Mouse (Mus musculus) myocyte (in vitro differentiated cells): ENCODE measurements around the gene Heg1. TPM values are rescaled to one million over a fixed set of nuclear protein-coding genes. Genes with fewer than 3 reads are reported as not detected.
A peak's percentile ranks its signal among the peaks of the same experiment; 100 is the strongest.

ENCODE experiments used
- H3K27me3 ChIP-seq: one replicate; pipeline ENCODE4 v1.6.1; 2011; ENCODE audit not compliant: control insufficient read depth, insufficient read depth, insufficient read length
- H3K36me3 ChIP-seq: one replicate; pipeline ENCODE4 v1.6.1; 2011; ENCODE audit not compliant: control insufficient read depth, insufficient read depth
- H3K4me2 ChIP-seq: one replicate; pipeline ENCODE4 v1.6.1; 2011; ENCODE audit warnings: low read depth, control low read depth
- H3K4me3 ChIP-seq: one replicate; pipeline ENCODE4 v1.5.1; 2011; ENCODE audit warnings: mild to moderate bottlenecking, control low read depth, moderate library complexity
- H3K79me2 ChIP-seq: one replicate; pipeline ENCODE4 v1.6.1; 2011; ENCODE audit not compliant: control insufficient read depth, insufficient read depth
- H3ac ChIP-seq: one replicate; pipeline ENCODE4 v1.6.1; 2011; ENCODE audit not compliant: control insufficient read depth, insufficient read length
- CEBPB ChIP-seq: IDR thresholded peaks from 2 replicates; pipeline ENCODE4 v1.6.1; 2011; ENCODE audit warnings: mild to moderate bottlenecking, moderate library complexity; ENCODE audit not compliant: poor library complexity, insufficient read depth, severe bottlenecking
- E2F4 ChIP-seq: IDR thresholded peaks from one replicate; pipeline ENCODE4 v1.6.1; 2011; ENCODE audit warnings: mild to moderate bottlenecking, control low read depth, moderate library complexity; ENCODE audit not compliant: insufficient read depth
- MAX ChIP-seq: IDR thresholded peaks from one replicate; pipeline ENCODE4 v1.6.1; 2011; ENCODE audit warnings: low read depth, mild to moderate bottlenecking, control low read depth
- MYOD1 ChIP-seq, 3 experiments: IDR thresholded peaks; one replicate each; pipeline ENCODE4 v1.6.1; 2011; ENCODE audit warnings: control low read depth in 2 of 3, low read depth in 2 of 3, mild to moderate bottlenecking in 2 of 3, moderate library complexity in 1 of 3; ENCODE audit not compliant: insufficient read length in 2 of 3, control insufficient read depth in 1 of 3
- MYOG ChIP-seq, 3 experiments: IDR thresholded peaks; one replicate each; pipeline ENCODE4 v1.6.1; 2011; ENCODE audit warnings: control low read depth in 2 of 3, low read depth in 2 of 3, mild to moderate bottlenecking in 2 of 3; ENCODE audit not compliant: insufficient read length in 2 of 3, control insufficient read depth in 1 of 3, insufficient read depth in 1 of 3
- POLR2A ChIP-seq: IDR thresholded peaks from one replicate; pipeline ENCODE4 v1.6.1; 2011; ENCODE audit warnings: low read depth, mild to moderate bottlenecking, control low read depth, moderate library complexity; ENCODE audit not compliant: insufficient read length
- POLR2AphosphoS2 ChIP-seq: IDR thresholded peaks from one replicate; pipeline ENCODE4 v1.6.1; 2011; ENCODE audit warnings: low read depth, control low read depth; ENCODE audit not compliant: insufficient read length
- REST ChIP-seq: IDR thresholded peaks from one replicate; pipeline ENCODE4 v1.6.1; 2011; ENCODE audit warnings: mild to moderate bottlenecking, control low read depth, moderate library complexity; ENCODE audit not compliant: insufficient read depth, insufficient read length
- SRF ChIP-seq: IDR thresholded peaks from one replicate; pipeline ENCODE4 v1.6.1; 2011; ENCODE audit warnings: low read depth; ENCODE audit not compliant: control insufficient read depth, insufficient read length
- TCF12 ChIP-seq: IDR thresholded peaks from one replicate; pipeline ENCODE4 v1.6.1; 2011; ENCODE audit warnings: mild to moderate bottlenecking, control low read depth; ENCODE audit not compliant: poor library complexity, insufficient read depth, severe bottlenecking
- TCF3 ChIP-seq: IDR thresholded peaks from one replicate; pipeline ENCODE4 v1.6.1; 2011; ENCODE audit warnings: low read depth, control low read depth; ENCODE audit not compliant: insufficient read length
- USF1 ChIP-seq: IDR thresholded peaks from one replicate; pipeline ENCODE4 v1.6.1; 2011; ENCODE audit warnings: low read depth, mild to moderate bottlenecking, control low read depth, moderate library complexity
- polyA plus RNA-seq: library from polyadenylated mRNA; unstranded; fragments of >200 nt; fragmentation: generic; extraction: Trizol; gene quantifications from one replicate; pipeline ENCODE4 v1.2.1, GENCODE M21; 2012; ENCODE audit warnings: missing spikeins

Heg1 gene
- polyA plus RNA-seq, 1 experiment, result 28.3 TPM

DNA sequence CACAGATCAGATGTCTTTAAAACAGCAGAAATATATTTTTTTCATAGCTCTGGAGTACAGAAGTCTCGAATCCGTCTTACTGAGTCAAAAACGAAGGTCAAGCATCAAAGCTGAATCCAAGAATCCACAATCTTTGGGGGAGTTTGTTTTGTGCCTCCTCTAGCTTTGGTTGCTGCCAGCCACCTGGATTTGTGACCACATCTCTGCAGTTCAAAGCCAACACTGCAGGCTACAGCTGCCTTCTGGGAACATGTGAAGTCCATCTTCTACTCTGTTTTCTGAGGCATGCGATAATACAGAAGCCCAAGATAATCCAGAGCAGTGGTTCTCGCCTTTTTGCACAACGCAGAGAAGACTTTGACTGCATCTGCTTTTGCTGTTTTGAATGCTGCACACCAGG, 17.9 kb upstream of the Heg1 start:
- Histone ChIP-seq H3ac (no peak overlapping the region), H3K27me3 (no peaks in the 10 kb centered on the region), H3K4me2 (peak overlapping the region; percentile 33), H3K79me2 (no peaks in the 10 kb centered on the region), H3K36me3 (no peaks in the 10 kb centered on the region), H3K4me3 (no peak overlapping the region)
- TF ChIP-seq MYOD1 (IDR thresholded peaks at IDR 0.05; ENCODE audit: control insufficient read depth in 1 of 3, insufficient read length in 2 of 3, low read depth in 2 of 3), result no peak
- TF ChIP-seq MAX, result no peak
- TF ChIP-seq MYOG (IDR thresholded peaks at IDR 0.05; ENCODE audit: control insufficient read depth in 1 of 3, insufficient read depth in 1 of 3, insufficient read length in 2 of 3, low read depth in 2 of 3), result no peak

DNA sequence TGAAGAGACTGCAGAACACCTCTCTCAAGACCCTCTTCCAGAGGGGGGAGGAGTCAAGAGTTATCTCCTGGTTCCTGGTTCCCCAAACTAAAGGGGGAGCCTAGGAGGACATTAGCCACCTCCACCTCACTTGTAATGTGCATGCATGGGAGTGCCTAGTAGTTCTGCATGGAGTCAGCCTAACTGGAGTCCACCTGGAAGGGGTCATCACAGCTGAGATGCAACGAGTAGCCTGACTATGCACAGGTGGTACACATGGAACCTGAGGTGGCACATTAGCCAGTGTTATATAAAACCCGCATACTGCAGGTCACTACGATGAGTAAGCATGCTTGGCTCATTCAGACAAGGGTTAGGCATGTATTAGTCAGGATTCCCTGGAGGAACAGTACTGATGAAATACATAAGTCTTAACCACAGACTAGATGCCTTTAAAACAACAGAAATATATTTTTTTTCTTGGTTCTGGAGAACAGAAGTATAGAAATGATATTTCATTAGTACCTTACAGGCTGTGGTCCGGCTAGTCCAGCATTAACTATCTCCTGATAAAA, 17.1 kb upstream of the Heg1 start:
- Histone ChIP-seq H3ac (no peak overlapping the region), H3K4me2 (peak overlapping the region; percentile 43), H3K79me2 (no peaks in the 10 kb centered on the region), H3K27me3 (no peaks in the 10 kb centered on the region), H3K4me3 (no peak overlapping the region), H3K36me3 (no peaks in the 10 kb centered on the region)
- TF ChIP-seq MYOD1 (IDR thresholded peaks at IDR 0.05; ENCODE audit: control insufficient read depth in 1 of 3, insufficient read length in 2 of 3, low read depth in 2 of 3), result peak in 1 of 3 experiments; percentile 76
- TF ChIP-seq POLR2A, result no peak
- TF ChIP-seq SRF, result no peak
- TF ChIP-seq CEBPB, result peak; percentile 37; the same call in 1 of the 2 replicates

DNA sequence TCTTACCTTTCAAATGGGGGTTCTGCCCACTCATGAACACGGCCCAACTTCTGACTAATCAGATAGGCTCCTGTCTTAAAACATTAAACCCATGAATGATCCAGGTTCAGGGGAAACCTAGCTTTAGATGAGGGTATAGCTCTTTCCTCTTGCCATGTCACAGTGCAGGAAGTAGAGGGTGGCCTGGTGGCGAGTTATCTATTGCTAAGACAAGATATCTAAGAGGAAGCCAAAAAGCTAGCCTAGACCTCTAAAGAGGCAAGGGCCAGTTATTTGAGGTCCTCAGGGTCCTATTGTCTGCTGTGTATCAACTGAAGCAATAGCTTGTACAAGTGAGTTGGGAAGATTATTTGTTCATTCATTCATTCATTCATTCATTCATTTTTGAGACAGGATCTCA, 15.7 kb upstream of the Heg1 start:
- Histone ChIP-seq H3K4me2 (no peak overlapping the region), H3K4me3 (no peak overlapping the region), H3K36me3 (no peaks in the 10 kb centered on the region), H3K79me2 (no peaks in the 10 kb centered on the region), H3K27me3 (no peaks in the 10 kb centered on the region), H3ac (no peak overlapping the region)
- no peak for TF ChIP-seq TCF12
- no peak for TF ChIP-seq POLR2AphosphoS2
- TF ChIP-seq MYOD1 (IDR thresholded peaks at IDR 0.05; ENCODE audit: control insufficient read depth in 1 of 3, insufficient read length in 2 of 3, low read depth in 2 of 3), result no peak
- no peak for TF ChIP-seq TCF3
- no peak for TF ChIP-seq E2F4
- TF ChIP-seq MYOG (IDR thresholded peaks at IDR 0.05; ENCODE audit: control insufficient read depth in 1 of 3, insufficient read depth in 1 of 3, insufficient read length in 2 of 3, low read depth in 2 of 3), result no peak
- TF ChIP-seq USF1, result no peak
- no peak for TF ChIP-seq CEBPB
- TF ChIP-seq REST, result no peak
- TF ChIP-seq SRF, result no peak

DNA sequence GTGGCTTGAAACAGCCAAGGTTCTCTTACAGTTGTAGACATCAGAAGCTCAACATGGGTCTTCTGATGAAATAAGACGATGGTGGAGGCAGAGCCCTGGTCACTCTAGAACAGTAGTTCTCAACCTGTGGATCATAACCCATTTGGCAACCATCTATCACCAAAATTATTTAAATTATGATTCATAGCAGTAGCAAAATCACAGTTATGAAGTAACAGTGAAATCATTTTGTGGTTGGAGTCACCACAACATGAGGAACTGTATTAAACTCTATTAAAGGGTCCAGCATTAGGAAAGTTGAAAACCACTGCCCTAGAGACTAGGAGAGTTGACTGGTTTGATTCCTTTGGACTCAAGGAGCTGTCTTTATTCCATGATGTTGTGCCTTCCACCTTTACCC, 15.1 kb upstream of the Heg1 start:
- no peaks in the 10 kb centered on the region for H3K79me2 ChIP-seq
- no peaks in the 10 kb centered on the region for H3K27me3 ChIP-seq
- no peak overlapping the region for H3K4me3 ChIP-seq
- H3K4me2 ChIP-seq, result no peak overlapping the region
- H3K36me3 ChIP-seq, result no peaks in the 10 kb centered on the region
- H3ac ChIP-seq, result no peak overlapping the region
- TF ChIP-seq MYOG (IDR thresholded peaks at IDR 0.05; ENCODE audit: control insufficient read depth in 1 of 3, insufficient read depth in 1 of 3, insufficient read length in 2 of 3, low read depth in 2 of 3), result no peak
- 0 out of 2 replicates have a peak, but pooled peaks have one; percentile 13 for TF ChIP-seq CEBPB
- no peak for TF ChIP-seq TCF12

DNA sequence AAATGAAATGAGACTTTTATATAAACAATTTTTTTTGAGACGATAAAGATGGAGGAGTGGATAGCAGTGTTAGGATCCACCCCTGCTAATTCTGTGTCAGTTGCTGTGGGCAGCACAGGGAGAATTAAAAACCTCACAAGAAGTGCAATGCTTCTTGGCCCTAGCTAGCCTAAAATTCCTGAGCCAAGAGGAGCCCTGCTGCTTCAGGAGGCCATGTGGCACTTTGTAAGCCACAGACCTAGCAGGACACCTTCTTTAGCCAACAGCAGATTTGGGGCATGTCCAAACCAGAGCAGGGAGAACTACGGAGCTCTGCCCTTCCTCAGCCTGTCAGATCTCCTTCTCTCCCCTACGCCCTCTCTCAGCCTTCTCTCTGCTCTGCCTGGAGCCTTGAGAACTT, 13.8 kb upstream of the Heg1 start:
- H3K4me3 ChIP-seq, result no peak overlapping the region
- no peak for TF ChIP-seq MAX
- no peak for TF ChIP-seq MYOD1 (IDR thresholded peaks at IDR 0.05; ENCODE audit: control insufficient read depth in 1 of 3, insufficient read length in 2 of 3, low read depth in 2 of 3)
- no peak for TF ChIP-seq E2F4
- no peak for TF ChIP-seq USF1
- no peak for TF ChIP-seq SRF
- no peak for TF ChIP-seq MYOG (IDR thresholded peaks at IDR 0.05; ENCODE audit: control insufficient read depth in 1 of 3, insufficient read depth in 1 of 3, insufficient read length in 2 of 3, low read depth in 2 of 3)
- no peak for TF ChIP-seq TCF12
- TF ChIP-seq REST, result no peak
- no peak for TF ChIP-seq POLR2AphosphoS2
- TF ChIP-seq CEBPB, result no peak
- no peak for TF ChIP-seq POLR2A
- no peaks in the 10 kb centered on the region for H3K36me3 ChIP-seq
- no peaks in the 10 kb centered on the region for H3K27me3 ChIP-seq
- H3ac ChIP-seq, result no peak overlapping the region
- H3K79me2 ChIP-seq, result no peaks in the 10 kb centered on the region
- no peak overlapping the region for H3K4me2 ChIP-seq
